ENCODE assay signal across 18 mouse cellular contexts in genomic region chr8:110918460-110918859, GRCm38 (mm10). TPM values are rescaled to one million over a fixed set of nuclear protein-coding genes. Genes with fewer than 3 reads are reported as not detected.
DNase-seq lines count a peak whose midpoint lies in the region; ATAC-seq lines count a peak whose summit lies in the region.
"Had no signal": no experiment of that assay in that cellular context is flagged by ENCODE, and none has a peak within 500 bp of the region (broad histone marks: within the 10 kb centered on the region; RNA-seq: fewer than 3 reads in every experiment).

No protein-coding gene starts in this region.

- no peak for ATAC-seq in limb, embryonic 13.5 days (ENCODE audit: low FRiP score, low read depth)
- ATAC-seq in neural tube, embryonic 11.5 days (ENCODE audit: insufficient read depth, low FRiP score, low TSS enrichment), result no peak
- no peak for ATAC-seq in neural tube, embryonic 15.5 days (ENCODE audit: low FRiP score)
- no peak for ATAC-seq in forebrain, embryonic 14.5 days

- no peak overlapping the region for H3K4me3 ChIP-seq in limb, embryonic 13.5 days
- H3K4me3 ChIP-seq in limb, embryonic 10.5 days, result no peak overlapping the region
- no peak overlapping the region for H3K4me3 ChIP-seq in neural tube, embryonic 11.5 days (ENCODE audit: low read depth, low read length)
- no peak overlapping the region for H3K4me3 ChIP-seq in neural tube, embryonic 15.5 days (replicated peaks)
- no peak overlapping the region for H3K4me3 ChIP-seq in forebrain, embryonic 14.5 days (ENCODE audit: low read depth, low read length)

- H3K36me3 ChIP-seq in limb, embryonic 13.5 days, result peaks cover 6% of the 10 kb centered on the region; the same call in 1 of the 2 replicates
- H3K36me3 ChIP-seq in limb, embryonic 10.5 days, result peaks cover 19% of the 10 kb centered on the region
- H3K36me3 ChIP-seq in neural tube, embryonic 11.5 days (ENCODE audit: control insufficient read depth, insufficient read depth, low read length), result no peaks in the 10 kb centered on the region
- H3K36me3 ChIP-seq in neural tube, embryonic 15.5 days, result no peaks in the 10 kb centered on the region
- H3K36me3 ChIP-seq in forebrain, embryonic 14.5 days (ENCODE audit: control insufficient read depth, insufficient read depth, low read length), result no peaks in the 10 kb centered on the region
- H3K36me3 ChIP-seq: embryonic facial prominence, embryonic 13.5 days had no signal

- no peak overlapping the region for H3K4me2 ChIP-seq in limb, embryonic 13.5 days (replicated peaks)
- H3K4me2 ChIP-seq in neural tube, embryonic 11.5 days (ENCODE audit: low read depth), result no peak overlapping the region
- no peak overlapping the region for H3K4me2 ChIP-seq in neural tube, embryonic 15.5 days
- H3K4me2 ChIP-seq in forebrain, embryonic 14.5 days (ENCODE audit: low read length), result no peak overlapping the region

- 42% methylated on average over 8 of the region's 8 CpGs for WGBS in limb, embryonic 13.5 days
- WGBS in limb, embryonic 10.5 days, result 52% methylated on average over 8 of the region's 8 CpGs
- 30% methylated on average over 8 of the region's 8 CpGs for WGBS in neural tube, embryonic 11.5 days
- 13% methylated on average over 8 of the region's 8 CpGs for WGBS in neural tube, embryonic 15.5 days
- 77% methylated on average over 8 of the region's 8 CpGs for WGBS in forebrain, embryonic 14.5 days

- 0 out of 2 replicates have a peak overlapping the region, but pooled peaks have one; percentile 22 for H3K27ac ChIP-seq in limb, embryonic 13.5 days
- no peak overlapping the region for H3K27ac ChIP-seq in limb, embryonic 10.5 days
- 0 out of 2 replicates have a peak overlapping the region, but pooled peaks have one; percentile 34 for H3K27ac ChIP-seq in neural tube, embryonic 11.5 days (ENCODE audit: low read depth, low read length)
- H3K27ac ChIP-seq in neural tube, embryonic 15.5 days (replicated peaks), result no peak overlapping the region
- no peak overlapping the region for H3K27ac ChIP-seq in forebrain, embryonic 14.5 days (ENCODE audit: low read depth, low read length)
- H3K27ac ChIP-seq: embryonic facial prominence, embryonic 13.5 days; forebrain, embryonic 13.5 days had no signal

- H3K9ac ChIP-seq in limb, embryonic 13.5 days, result no peak overlapping the region
- H3K9ac ChIP-seq in neural tube, embryonic 11.5 days (ENCODE audit: low read length), result no peak overlapping the region
- no peak overlapping the region for H3K9ac ChIP-seq in neural tube, embryonic 15.5 days (replicated peaks)
- no peak overlapping the region for H3K9ac ChIP-seq in forebrain, embryonic 14.5 days (ENCODE audit: low read length)

- DNase-seq in kidney, adult 11 months, result peak; percentile 21
- no peak for DNase-seq in kidney, postnatal 25 days
- no peak for DNase-seq in limb, embryonic 10.5 days (ENCODE audit: low spot score)
- no peak for DNase-seq in neural tube, embryonic 11.5 days (ENCODE audit: low spot score)
- peak; percentile 38 for DNase-seq in mesoderm, embryonic 11.5 days (ENCODE audit: low read depth, low spot score)
- DNase-seq in forebrain, embryonic 14.5 days (ENCODE audit: low spot score), result no peak
- DNase-seq: heart, adult 11 months; layer of hippocampus, adult 9-11 months; midbrain, embryonic 14.5 days; thymus, adult 18-20 months; thymus, postnatal 4 days had no signal

- no peaks in the 10 kb centered on the region for H3K9me3 ChIP-seq in limb, embryonic 13.5 days
- H3K9me3 ChIP-seq in limb, embryonic 10.5 days (replicated peaks), result no peaks in the 10 kb centered on the region
- no peaks in the 10 kb centered on the region for H3K9me3 ChIP-seq in neural tube, embryonic 11.5 days (ENCODE audit: control insufficient read depth, low read length)
- H3K9me3 ChIP-seq in neural tube, embryonic 15.5 days (replicated peaks), result no peaks in the 10 kb centered on the region
- no peaks in the 10 kb centered on the region for H3K9me3 ChIP-seq in forebrain, embryonic 14.5 days (replicated peaks; ENCODE audit: control insufficient read depth, low read length)
- H3K9me3 ChIP-seq: embryonic facial prominence, embryonic 13.5 days; forebrain, embryonic 13.5 days; heart, embryonic 12.5 days; megakaryocyte, embryonic 14.5 days had no signal

- peaks cover 26% of the 10 kb centered on the region for H3K4me1 ChIP-seq in limb, embryonic 13.5 days
- peaks cover 39% of the 10 kb centered on the region for H3K4me1 ChIP-seq in limb, embryonic 10.5 days
- H3K4me1 ChIP-seq in neural tube, embryonic 11.5 days (ENCODE audit: control insufficient read depth, insufficient read depth, low read length), result peaks cover 15% of the 10 kb centered on the region
- peaks cover 32% of the 10 kb centered on the region for H3K4me1 ChIP-seq in neural tube, embryonic 15.5 days
- H3K4me1 ChIP-seq in forebrain, embryonic 14.5 days (ENCODE audit: control insufficient read depth, insufficient read depth, low read length), result peaks cover 15% of the 10 kb centered on the region

- no peaks in the 10 kb centered on the region for H3K27me3 ChIP-seq in limb, embryonic 13.5 days
- H3K27me3 ChIP-seq in limb, embryonic 10.5 days (ENCODE audit: low read depth, poor library complexity, severe bottlenecking), result no peaks in the 10 kb centered on the region
- H3K27me3 ChIP-seq in neural tube, embryonic 11.5 days (ENCODE audit: control insufficient read depth, insufficient read depth, low read length), result no peaks in the 10 kb centered on the region
- H3K27me3 ChIP-seq in neural tube, embryonic 15.5 days (replicated peaks), result no peaks in the 10 kb centered on the region
- no peaks in the 10 kb centered on the region for H3K27me3 ChIP-seq in forebrain, embryonic 14.5 days (replicated peaks; ENCODE audit: control insufficient read depth, insufficient read depth, low read length)
- H3K27me3 ChIP-seq: CH12.LX; embryonic facial prominence, embryonic 13.5 days; forebrain, embryonic 13.5 days; heart, embryonic 12.5 days; megakaryocyte, embryonic 14.5 days had no signal

RNA-seq across cellular contexts. Expression of gene St3gal2, which starts 1.3 kb away (rescaled TPM):
- 31.7 and 34.5 TPM in 2 replicates for polyA plus RNA-seq in limb, embryonic 13.5 days (2015; fragmentation: Nextera tagmentation; extraction: Ambion mirVana)
- polyA plus RNA-seq in limb, embryonic 10.5 days (2016; fragmentation: Nextera tagmentation; extraction: Ambion mirVana), result 42.2 and 42.7 TPM in 2 replicates
- polyA plus RNA-seq in neural tube, embryonic 11.5 days (2014; fragmentation: Nextera tagmentation; extraction: Ambion mirVana), result 18.2 and 19.1 TPM in 2 replicates
- polyA plus RNA-seq in neural tube, embryonic 15.5 days (2015; fragmentation: Nextera tagmentation; extraction: Ambion mirVana), result 23.1 and 24.4 TPM in 2 replicates
- polyA plus RNA-seq in forebrain, embryonic 14.5 days (2014; fragmentation: Nextera tagmentation; extraction: Ambion mirVana), result 12.5 and 16.1 TPM in 2 replicates

RNA-seq across cellular contexts. Expression of gene Fuk, which starts 16.2 kb away (rescaled TPM):
- polyA plus RNA-seq in limb, embryonic 13.5 days (2015; fragmentation: Nextera tagmentation; extraction: Ambion mirVana), result 14.7 and 16.1 TPM in 2 replicates
- 15.9 and 17.8 TPM in 2 replicates for polyA plus RNA-seq in limb, embryonic 10.5 days (2016; fragmentation: Nextera tagmentation; extraction: Ambion mirVana)
- polyA plus RNA-seq in neural tube, embryonic 11.5 days (2014; fragmentation: Nextera tagmentation; extraction: Ambion mirVana), result 6.4 and 7.5 TPM in 2 replicates
- polyA plus RNA-seq in neural tube, embryonic 15.5 days (2015; fragmentation: Nextera tagmentation; extraction: Ambion mirVana), result 7.3 and 7.5 TPM in 2 replicates
- 5.5 and 5.7 TPM in 2 replicates for polyA plus RNA-seq in forebrain, embryonic 14.5 days (2014; fragmentation: Nextera tagmentation; extraction: Ambion mirVana)

Comparison
In these comparisons a context has a peak if more than half of its experiments do, and no peak if none do; other contexts are left out.
1. DNase-seq: peak in kidney, adult 11 months (single experiment) and mesoderm, embryonic 11.5 days (single experiment); none in kidney, postnatal 25 days (0 of 2), limb, embryonic 10.5 days (single experiment), neural tube, embryonic 11.5 days (single experiment) and forebrain, embryonic 14.5 days (single experiment).
2. H3K27ac ChIP-seq: peak in limb, embryonic 13.5 days (single experiment) and neural tube, embryonic 11.5 days (single experiment); none in limb, embryonic 10.5 days (single experiment), neural tube, embryonic 15.5 days (single experiment) and forebrain, embryonic 14.5 days (single experiment).